Mouse (Mus musculus): Measurements from ENCODE around the gene Chit1. TPM values are rescaled to one million over a fixed set of nuclear protein-coding genes. Genes with fewer than 3 reads are reported as not detected.

The Chit1 gene
- polyA plus RNA-seq, 1 experiment, result not detected

- Histone ChIP-seq H3K9me3 (ENCODE audit: control insufficient read depth, low read length) (no peaks in the 10 kb centered on the region), H3K36me3 (ENCODE audit: control insufficient read depth) (no peaks in the 10 kb centered on the region), H3K4me1 (ENCODE audit: control insufficient read depth) (peaks cover 14% of the 10 kb centered on the region), H3K4me3 (replicated peaks) (no peak overlapping the region), H3K27me3 (ENCODE audit: control insufficient read depth) (peaks cover 30% of the 10 kb centered on the region)
- TF ChIP-seq GATA1 (IDR thresholded peaks at IDR 0.05; ENCODE audit: low read length) (no peak), TAL1 (IDR thresholded peaks at IDR 0.05; ENCODE audit: low read length) (no peak)
These were observed 3.0 kb downstream of the Chit1 start for GRCm38 (mm10) chr1:134114018-134114417.

- peaks cover 14% of the 10 kb centered on the region for H3K4me1 ChIP-seq (ENCODE audit: control insufficient read depth)
- TF ChIP-seq TAL1 (IDR thresholded peaks at IDR 0.05; ENCODE audit: low read length), result no peak
- no peak for TF ChIP-seq GATA1 (IDR thresholded peaks at IDR 0.05; ENCODE audit: low read length)
- peaks cover 30% of the 10 kb centered on the region for H3K27me3 ChIP-seq (ENCODE audit: control insufficient read depth)
- no peaks in the 10 kb centered on the region for H3K36me3 ChIP-seq (ENCODE audit: control insufficient read depth)
- peaks cover 4% of the 10 kb centered on the region; the same call in 1 of the 2 replicates for H3K9me3 ChIP-seq (ENCODE audit: control insufficient read depth, low read length)
- no peak overlapping the region for H3K4me3 ChIP-seq (replicated peaks)
These were observed 3.7 kb downstream of the Chit1 start for GRCm38 (mm10) chr1:134114730-134115129.

- Histone ChIP-seq H3K4me1 (ENCODE audit: control insufficient read depth) (peaks cover 10% of the 10 kb centered on the region), H3K36me3 (ENCODE audit: control insufficient read depth) (no peaks in the 10 kb centered on the region), H3K4me3 (replicated peaks) (no peak overlapping the region), H3K27me3 (ENCODE audit: control insufficient read depth) (peaks cover 30% of the 10 kb centered on the region), H3K9me3 (ENCODE audit: control insufficient read depth, low read length) (peaks cover 4% of the 10 kb centered on the region; the same call in 1 of the 2 replicates)
- TF ChIP-seq GATA1 (IDR thresholded peaks at IDR 0.05; ENCODE audit: low read length) (no peak), TAL1 (IDR thresholded peaks at IDR 0.05; ENCODE audit: low read length) (no peak)
These were observed 4.4 kb downstream of the Chit1 start for GRCm38 (mm10) chr1:134115424-134115823.

GRCm38 (mm10) chr1:134117110-134117509 is 6.1 kb downstream of the Chit1 start:
- Histone ChIP-seq H3K4me3 (replicated peaks) (no peak overlapping the region), H3K36me3 (ENCODE audit: control insufficient read depth) (no peaks in the 10 kb centered on the region), H3K9me3 (ENCODE audit: control insufficient read depth, low read length) (peaks cover 4% of the 10 kb centered on the region; the same call in 1 of the 2 replicates), H3K27me3 (ENCODE audit: control insufficient read depth) (peaks cover 39% of the 10 kb centered on the region), H3K4me1 (ENCODE audit: control insufficient read depth) (no peaks in the 10 kb centered on the region)
- TF ChIP-seq GATA1 (IDR thresholded peaks at IDR 0.05; ENCODE audit: low read length) (no peak), TAL1 (IDR thresholded peaks at IDR 0.05; ENCODE audit: low read length) (no peak)

- H3K27me3 ChIP-seq (ENCODE audit: control insufficient read depth), result peaks cover 25% of the 10 kb centered on the region
- H3K36me3 ChIP-seq (ENCODE audit: control insufficient read depth), result no peaks in the 10 kb centered on the region
- TF ChIP-seq TAL1 (IDR thresholded peaks at IDR 0.05; ENCODE audit: low read length) (no peak), GATA1 (IDR thresholded peaks at IDR 0.05; ENCODE audit: low read length) (no peak)
- H3K9me3 ChIP-seq (ENCODE audit: control insufficient read depth, low read length), result peaks cover 4% of the 10 kb centered on the region; the same call in 1 of the 2 replicates
- no peaks in the 10 kb centered on the region for H3K4me1 ChIP-seq (ENCODE audit: control insufficient read depth)
- H3K4me3 ChIP-seq (replicated peaks), result no peak overlapping the region
These were observed 9.1 kb downstream of the Chit1 start for GRCm38 (mm10) chr1:134120179-134120578.

- no peak overlapping the region for H3K4me3 ChIP-seq (replicated peaks)
- no peaks in the 10 kb centered on the region for H3K36me3 ChIP-seq (ENCODE audit: control insufficient read depth)
- H3K9me3 ChIP-seq (ENCODE audit: control insufficient read depth, low read length), result peaks cover 4% of the 10 kb centered on the region; the same call in 1 of the 2 replicates
- TF ChIP-seq TAL1 (IDR thresholded peaks at IDR 0.05; ENCODE audit: low read length), result no peak
- no peak for TF ChIP-seq GATA1 (IDR thresholded peaks at IDR 0.05; ENCODE audit: low read length)
- H3K27me3 ChIP-seq (ENCODE audit: control insufficient read depth), result peaks cover 10% of the 10 kb centered on the region
- H3K4me1 ChIP-seq (ENCODE audit: control insufficient read depth), result no peaks in the 10 kb centered on the region
These were observed 11.2 kb downstream of the Chit1 start for GRCm38 (mm10) chr1:134122195-134122594.

GRCm38 (mm10) chr1:134133316-134133715 is 22.3 kb downstream of the Chit1 start:
- no peaks in the 10 kb centered on the region for H3K36me3 ChIP-seq (ENCODE audit: control insufficient read depth)
- no peaks in the 10 kb centered on the region for H3K9me3 ChIP-seq (ENCODE audit: control insufficient read depth, low read length)
- H3K27me3 ChIP-seq (ENCODE audit: control insufficient read depth), result no peaks in the 10 kb centered on the region
- H3K4me1 ChIP-seq (ENCODE audit: control insufficient read depth), result no peaks in the 10 kb centered on the region
- H3K4me3 ChIP-seq (replicated peaks), result no peak overlapping the region
- no peak for TF ChIP-seq TAL1 (IDR thresholded peaks at IDR 0.05; ENCODE audit: low read length)
- TF ChIP-seq GATA1 (IDR thresholded peaks at IDR 0.05; ENCODE audit: low read length), result no peak

- TF ChIP-seq TAL1 (IDR thresholded peaks at IDR 0.05; ENCODE audit: low read length) (no peak), GATA1 (IDR thresholded peaks at IDR 0.05; ENCODE audit: low read length) (no peak)
- Histone ChIP-seq H3K9me3 (ENCODE audit: control insufficient read depth, low read length) (no peaks in the 10 kb centered on the region), H3K4me1 (ENCODE audit: control insufficient read depth) (no peaks in the 10 kb centered on the region)
These were observed 25.3 kb downstream of the Chit1 start for GRCm38 (mm10) chr1:134136351-134136750.

GRCm38 (mm10) chr1:134138424-134138823 is 27.4 kb downstream of the Chit1 start:
- Histone ChIP-seq H3K4me1 (ENCODE audit: control insufficient read depth) (no peaks in the 10 kb centered on the region), H3K4me3 (replicated peaks) (no peak overlapping the region), H3K9me3 (ENCODE audit: control insufficient read depth, low read length) (no peaks in the 10 kb centered on the region), H3K27me3 (ENCODE audit: control insufficient read depth) (no peaks in the 10 kb centered on the region), H3K36me3 (ENCODE audit: control insufficient read depth) (no peaks in the 10 kb centered on the region)
- no peak for TF ChIP-seq TAL1 (IDR thresholded peaks at IDR 0.05; ENCODE audit: low read length)
- no peak for TF ChIP-seq GATA1 (IDR thresholded peaks at IDR 0.05; ENCODE audit: low read length)

More at GRCm38 (mm10) chr1:134136351-134136750, 25.3 kb downstream of the Chit1 start:
- no peaks in the 10 kb centered on the region for H3K36me3 ChIP-seq (ENCODE audit: control insufficient read depth)
- no peak overlapping the region for H3K4me3 ChIP-seq (replicated peaks)
- H3K27me3 ChIP-seq (ENCODE audit: control insufficient read depth), result no peaks in the 10 kb centered on the region

GRCm38 (mm10) chr1:134142363-134142794 is 31.3 kb downstream of the Chit1 start:
- no peaks in the 10 kb centered on the region for H3K27me3 ChIP-seq (ENCODE audit: control insufficient read depth)
- no peak overlapping the region for H3K4me3 ChIP-seq (replicated peaks)
- no peak for TF ChIP-seq TAL1 (IDR thresholded peaks at IDR 0.05; ENCODE audit: low read length)
- no peak for TF ChIP-seq GATA1 (IDR thresholded peaks at IDR 0.05; ENCODE audit: low read length)
- H3K4me1 ChIP-seq (ENCODE audit: control insufficient read depth), result no peaks in the 10 kb centered on the region
- no peaks in the 10 kb centered on the region for H3K36me3 ChIP-seq (ENCODE audit: control insufficient read depth)
- H3K9me3 ChIP-seq (ENCODE audit: control insufficient read depth, low read length), result no peaks in the 10 kb centered on the region
